Mouse (Mus musculus) lung, postnatal 0 days (tissue): ENCODE results near the gene Hip1.

ENCODE experiments used
- CTCF ChIP-seq: IDR thresholded peaks from 2 replicates; pipeline ENCODE4 v1.5.1; 2016; ENCODE audit warnings: antibody characterized with exemption, mild to moderate bottlenecking
- EP300 ChIP-seq: IDR thresholded peaks from 2 replicates; pipeline ENCODE4 v1.6.1; 2016; ENCODE audit warnings: antibody characterized with exemption, mild to moderate bottlenecking, control low read depth

DNA sequence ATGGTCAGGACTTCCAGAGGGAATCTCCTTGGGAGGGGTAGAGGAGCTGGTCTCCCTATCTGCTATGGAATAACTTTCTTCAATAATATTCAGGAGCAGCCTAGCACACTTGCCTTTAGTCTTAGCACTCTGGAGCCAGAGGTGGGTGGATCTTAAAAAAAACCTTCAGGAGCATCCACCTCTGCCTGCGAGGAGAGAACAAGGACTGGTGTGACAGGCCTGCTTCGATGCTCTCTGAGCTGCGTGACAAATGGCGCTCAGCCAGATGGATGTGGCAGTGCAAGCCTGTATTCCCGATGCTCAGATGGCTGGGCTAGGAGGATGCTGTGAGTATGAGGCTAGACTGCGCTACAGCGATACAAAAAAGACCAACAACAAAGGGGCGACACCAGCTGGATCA lies 93.8 kb downstream of the Hip1 start:
- TF ChIP-seq CTCF (no peak), EP300 (no peak)
